Mouse (Mus musculus): ENCODE data around the gene Lrrc46. TPM values are rescaled to one million over a fixed set of nuclear protein-coding genes. Genes with fewer than 3 reads are reported as not detected.

The Lrrc46 gene
- polyA plus RNA-seq, 1 experiment from 2014 or later, result 3.8 TPM

DNA sequence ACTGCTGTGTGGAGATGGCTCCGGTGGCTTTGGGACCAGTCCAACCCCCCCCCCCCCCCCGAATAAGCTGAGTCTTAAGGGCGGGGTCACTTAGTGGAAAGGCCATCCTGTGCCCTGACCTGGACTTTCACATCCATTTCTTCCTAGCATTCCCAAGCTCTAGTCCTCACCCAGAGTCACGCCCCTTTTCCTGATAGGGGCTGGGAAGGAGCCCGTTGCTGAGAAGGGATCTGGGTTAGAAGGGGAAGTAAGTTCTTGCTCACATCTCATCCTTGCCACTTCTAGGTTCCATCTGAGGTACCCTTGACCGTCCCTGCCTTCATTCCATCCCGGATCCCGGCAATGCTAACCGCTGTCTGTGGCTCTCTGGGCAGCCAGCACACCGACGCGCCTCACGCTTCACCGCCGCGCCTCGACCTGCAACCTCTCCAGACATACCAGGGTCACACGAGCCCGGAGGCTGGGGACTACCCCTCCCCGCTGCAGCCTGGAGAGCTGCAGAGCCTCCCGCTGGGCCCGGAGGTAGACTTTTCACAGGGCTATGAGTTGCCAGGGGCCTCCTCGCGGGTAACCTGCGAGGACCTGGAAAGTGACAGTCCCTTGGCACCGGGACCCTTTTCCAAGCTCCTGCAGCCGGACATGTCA is 20.0 kb downstream of the Lrrc46 start:
- no peaks in the 10 kb centered on the region for H3K36me3 ChIP-seq (replicated peaks)
- no peak for ATAC-seq (replicated peaks)

DNA sequence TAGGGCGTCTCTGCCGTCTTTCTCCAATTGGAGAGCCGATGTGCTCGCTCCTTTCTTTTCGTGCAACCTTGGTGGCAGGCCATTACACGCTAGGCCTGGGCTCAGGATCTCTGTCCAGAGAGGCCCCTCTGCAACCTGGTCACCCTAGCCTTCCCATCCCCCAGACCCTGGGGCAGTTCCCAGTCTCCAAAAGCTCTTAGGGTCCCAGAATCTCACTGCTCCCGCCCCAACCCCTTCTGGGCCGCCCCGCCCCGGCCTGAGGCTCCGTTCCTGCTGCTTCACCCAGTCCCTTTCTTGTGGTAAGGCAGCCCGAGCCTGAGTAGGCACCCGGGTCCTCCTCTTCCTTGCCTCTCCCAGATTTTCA is 21.9 kb downstream of the Lrrc46 start:
- no peaks in the 10 kb centered on the region for H3K36me3 ChIP-seq (replicated peaks)
- H3K9me3 ChIP-seq, result no peaks in the 10 kb centered on the region
- no peak overlapping the region for H3K4me2 ChIP-seq
- no peak for ATAC-seq (replicated peaks)
- peaks cover 92% of the 10 kb centered on the region for H3K27me3 ChIP-seq (replicated peaks)
- H3K4me1 ChIP-seq, result peaks cover 24% of the 10 kb centered on the region
- no peak overlapping the region for H3K9ac ChIP-seq
- 3% methylated on average over 13 of the region's 13 CpGs for WGBS
- no peak overlapping the region for H3K27ac ChIP-seq
- H3K4me3 ChIP-seq, result no peak overlapping the region

More for the DNA sequence above, 20.0 kb downstream of the Lrrc46 start:
- Histone ChIP-seq H3K27ac (no peak overlapping the region), H3K4me2 (peak overlapping the region; percentile 80), H3K9me3 (no peaks in the 10 kb centered on the region), H3K27me3 (replicated peaks) (peaks cover 89% of the 10 kb centered on the region), H3K4me3 (peak overlapping the region; percentile 45), H3K4me1 (peaks cover 30% of the 10 kb centered on the region), H3K9ac (no peak overlapping the region)
- WGBS, result 1% methylated on average over 27 of the region's 27 CpGs

DNA sequence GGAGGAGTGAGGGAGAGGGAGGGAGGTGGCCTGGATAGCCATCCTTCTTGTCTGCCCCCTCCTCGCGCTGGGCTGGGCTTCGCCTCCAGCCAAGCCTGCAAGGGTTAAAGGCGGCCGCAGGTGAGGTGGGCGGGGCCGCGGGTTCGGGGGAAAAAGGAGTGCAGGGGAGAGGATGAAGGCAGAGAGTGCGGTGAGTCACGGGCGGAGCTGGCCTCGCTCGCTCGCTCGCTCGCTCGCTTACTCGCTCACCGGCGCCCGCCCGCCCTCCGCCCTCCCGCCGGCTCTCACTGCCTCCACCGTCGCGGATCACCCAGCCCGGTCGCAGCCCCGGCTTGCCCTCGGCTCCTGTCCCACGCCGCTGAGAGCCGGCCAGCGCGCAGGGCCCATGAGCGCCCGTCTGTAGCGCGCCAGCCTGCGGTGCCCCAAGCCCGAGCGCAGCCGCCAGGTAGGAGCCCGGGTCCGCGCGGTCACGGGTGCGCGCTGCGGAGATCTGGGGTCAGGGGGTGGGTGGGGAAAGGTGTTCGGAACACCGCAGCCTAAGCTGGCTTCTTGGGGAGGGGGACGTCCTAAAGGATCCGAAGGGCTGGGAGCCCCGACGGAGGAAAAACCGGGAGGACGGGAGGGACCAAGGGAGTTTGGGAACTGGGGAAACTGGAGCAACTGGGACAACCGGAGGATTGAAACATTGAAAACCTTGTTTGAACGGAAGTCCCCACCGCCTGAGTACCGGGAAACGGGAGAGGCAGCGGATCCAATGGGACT is 22.4 kb downstream of the Lrrc46 start:
- H3K27ac ChIP-seq, result no peak overlapping the region
- peaks cover 86% of the 10 kb centered on the region for H3K27me3 ChIP-seq (replicated peaks)
- ATAC-seq (replicated peaks), result no peak
- H3K4me3 ChIP-seq, result peak overlapping the region; percentile 31
- peak overlapping the region; percentile 53 for H3K4me2 ChIP-seq
- H3K9ac ChIP-seq, result no peak overlapping the region
- no peaks in the 10 kb centered on the region for H3K9me3 ChIP-seq
- H3K4me1 ChIP-seq, result peaks cover 24% of the 10 kb centered on the region
- WGBS, result under 1% methylated on average over 66 of the region's 68 CpGs
- H3K36me3 ChIP-seq (replicated peaks), result no peaks in the 10 kb centered on the region

DNA sequence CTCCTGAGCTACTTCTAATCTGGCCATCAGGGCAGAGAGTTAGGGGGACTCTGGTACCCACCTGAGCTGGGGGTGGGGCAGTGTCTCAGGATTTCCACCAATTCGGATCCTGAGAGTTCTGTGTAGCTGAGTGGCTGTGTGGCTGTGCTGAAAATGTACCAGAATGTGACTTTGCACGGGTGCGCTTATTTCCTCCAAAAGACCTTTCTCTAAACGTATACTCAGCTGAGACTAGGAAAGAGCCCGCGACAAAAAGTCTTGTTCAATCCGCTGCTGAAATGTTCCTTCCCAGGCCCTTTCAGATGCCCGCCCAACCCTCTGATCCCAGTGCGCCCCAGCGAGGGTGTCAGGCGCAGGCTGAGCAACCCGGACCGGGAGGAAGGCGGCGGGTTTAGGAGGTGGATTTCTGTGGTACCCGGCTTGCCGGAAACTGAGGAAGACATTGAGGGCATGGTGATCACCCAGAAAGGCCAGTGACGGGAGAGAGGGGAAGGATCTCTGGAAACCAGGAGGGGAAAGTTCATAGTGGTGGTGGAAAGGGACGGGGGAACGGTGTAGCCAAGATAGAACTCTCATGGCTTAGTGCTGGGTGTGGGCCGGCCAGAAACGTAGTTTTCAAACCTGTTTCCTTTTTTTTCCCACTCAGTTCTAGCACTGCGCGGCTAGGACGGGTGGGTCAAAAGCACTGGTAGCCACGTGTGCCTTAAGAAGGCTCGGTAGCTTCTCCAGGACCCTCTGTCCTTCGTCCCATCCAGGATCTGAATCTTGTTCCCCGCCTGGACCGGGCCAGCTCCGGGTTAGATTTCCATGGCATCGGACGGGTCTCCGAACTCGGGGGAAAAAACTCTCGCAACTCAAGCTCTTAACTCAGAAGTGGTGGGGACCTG is 23.3 kb downstream of the Lrrc46 start:
- Histone ChIP-seq H3K4me2 (peak overlapping the region; percentile 53), H3K36me3 (replicated peaks) (no peaks in the 10 kb centered on the region), H3K27ac (no peak overlapping the region), H3K4me3 (peak overlapping the region; percentile 31; the same call in 1 of the 2 replicates), H3K9me3 (no peaks in the 10 kb centered on the region), H3K9ac (no peak overlapping the region), H3K27me3 (replicated peaks) (peaks cover 78% of the 10 kb centered on the region), H3K4me1 (peaks cover 24% of the 10 kb centered on the region)
- WGBS, result under 1% methylated on average over 36 of the region's 36 CpGs
- no peak for ATAC-seq (replicated peaks)

DNA sequence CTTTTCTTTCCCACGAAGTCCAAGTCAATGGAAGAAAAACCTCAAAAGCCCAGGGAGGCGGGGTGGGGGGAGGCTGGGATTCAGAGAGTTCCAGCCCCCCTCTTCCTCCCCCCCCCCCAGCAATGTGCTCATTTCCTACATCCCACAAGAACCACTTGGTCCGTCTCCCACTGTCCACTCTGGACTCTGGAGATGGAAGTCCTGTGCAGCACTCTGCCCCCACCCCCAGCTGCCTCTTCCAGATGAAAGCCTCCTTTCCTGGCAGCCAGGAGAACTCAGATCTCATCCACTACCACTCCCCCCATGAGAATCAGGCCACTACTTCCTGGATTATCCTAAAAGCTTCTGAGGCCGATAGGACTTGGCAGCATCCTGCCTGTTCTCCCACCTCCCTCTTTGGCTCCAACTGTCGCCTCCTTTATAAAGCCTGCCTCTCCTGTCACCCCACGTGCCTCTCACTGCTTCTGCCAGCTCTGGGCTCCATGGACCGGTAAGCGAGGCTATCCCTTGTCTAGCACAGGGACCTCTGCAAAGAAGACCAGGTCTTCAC is 28.0 kb downstream of the Lrrc46 start, which contains the start of gene Sp6:
TSS of gene Sp6 (plus strand) at position 274 of the 550 bp plus-strand sequence.
- Histone ChIP-seq H3K9ac (no peak within 1 kb of the TSS), H3K27ac (no peak within 1 kb of the TSS), H3K4me3 (no peak within 1 kb of the TSS), H3K9me3 (no peaks in the 10 kb centered on the region), H3K4me2 (no peak within 1 kb of the TSS), H3K4me1 (peaks cover under 1% of the 10 kb centered on the region; the same call in 1 of the 2 replicates), H3K27me3 (replicated peaks) (peaks cover 42% of the 10 kb centered on the region), H3K36me3 (replicated peaks) (no peaks in the 10 kb centered on the region)
- no peak for ATAC-seq (replicated peaks)
- 27% methylated on average over 8 of the region's 8 CpGs for WGBS

DNA sequence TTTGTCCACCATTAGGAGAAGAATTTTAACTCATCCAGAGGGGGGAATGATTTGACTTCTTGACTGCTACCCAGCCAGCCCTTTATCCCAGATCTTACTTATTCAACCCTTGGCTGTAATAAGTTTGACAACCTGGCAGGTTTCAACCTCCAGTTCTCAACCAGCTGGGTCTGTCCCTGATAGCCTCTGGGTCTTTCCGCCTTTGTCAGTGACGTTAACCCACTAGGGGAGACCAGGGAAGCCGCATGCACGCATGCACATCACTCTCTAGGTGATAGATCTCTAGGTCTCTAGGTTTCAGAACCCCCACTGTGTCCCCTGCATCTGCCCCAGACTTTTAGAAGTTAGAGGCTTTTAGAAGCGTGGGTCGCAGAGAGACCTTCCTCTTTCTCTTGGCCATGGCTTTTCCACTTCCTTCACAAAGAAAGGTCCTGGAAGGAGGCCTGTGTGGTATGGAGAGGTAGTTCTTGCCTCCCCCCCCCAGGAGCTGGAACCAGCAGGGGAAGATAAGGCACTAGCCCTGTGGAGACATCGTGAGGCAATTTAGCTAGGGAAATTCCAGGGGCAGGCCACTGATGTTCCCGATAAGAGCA is 31.9 kb downstream of the Lrrc46 start:
- Histone ChIP-seq H3K36me3 (replicated peaks) (no peaks in the 10 kb centered on the region), H3K4me3 (no peak overlapping the region), H3K9ac (no peak overlapping the region), H3K4me1 (no peaks in the 10 kb centered on the region), H3K27ac (no peak overlapping the region), H3K9me3 (no peaks in the 10 kb centered on the region), H3K4me2 (no peak overlapping the region), H3K27me3 (replicated peaks) (peaks cover 8% of the 10 kb centered on the region; the same call in 1 of the 2 replicates)
- no peak for ATAC-seq (replicated peaks)
- 71% methylated on average over 8 of the region's 8 CpGs for WGBS

DNA sequence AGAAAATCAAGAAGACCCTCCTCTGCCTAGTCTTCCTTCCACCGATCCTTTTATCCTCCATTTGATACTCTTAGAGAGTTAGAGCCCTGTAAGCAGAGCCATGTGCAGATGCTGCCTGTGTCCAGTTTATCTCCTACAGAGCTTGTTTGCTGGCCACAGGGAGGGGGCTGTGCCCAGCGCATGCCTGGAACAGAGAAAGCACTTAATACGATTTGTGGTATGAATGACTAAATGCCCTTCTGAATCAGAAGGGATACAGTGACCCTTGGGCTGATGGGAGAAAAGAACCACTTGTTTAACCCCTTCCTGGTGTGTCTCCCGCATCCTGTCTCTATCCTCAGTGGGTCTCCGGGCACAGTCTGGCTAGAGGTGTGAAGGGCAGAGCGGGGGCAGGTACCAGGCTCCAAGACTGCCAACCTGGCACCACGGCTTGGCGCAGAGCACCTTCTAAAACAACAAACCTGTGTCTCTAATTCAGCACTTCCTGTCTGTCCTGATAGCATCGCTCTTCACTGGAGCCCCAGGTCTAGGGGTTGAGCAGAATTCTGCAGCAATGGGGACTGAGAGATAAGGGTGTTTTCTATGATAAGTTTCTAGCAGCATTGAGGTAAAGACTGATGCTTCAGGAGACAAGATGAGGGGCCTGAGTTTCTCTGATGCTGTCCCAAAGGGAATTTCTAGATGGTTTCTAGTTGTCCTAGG is 34.0 kb downstream of the Lrrc46 start:
- Histone ChIP-seq H3K36me3 (replicated peaks) (no peaks in the 10 kb centered on the region), H3K4me1 (no peaks in the 10 kb centered on the region), H3K4me2 (no peak overlapping the region), H3K9ac (no peak overlapping the region), H3K27ac (no peak overlapping the region), H3K4me3 (no peak overlapping the region), H3K27me3 (replicated peaks) (peaks cover 8% of the 10 kb centered on the region; the same call in 1 of the 2 replicates), H3K9me3 (no peaks in the 10 kb centered on the region)
- no peak for ATAC-seq (replicated peaks)
- 70% methylated on average over 9 of the region's 9 CpGs for WGBS

DNA sequence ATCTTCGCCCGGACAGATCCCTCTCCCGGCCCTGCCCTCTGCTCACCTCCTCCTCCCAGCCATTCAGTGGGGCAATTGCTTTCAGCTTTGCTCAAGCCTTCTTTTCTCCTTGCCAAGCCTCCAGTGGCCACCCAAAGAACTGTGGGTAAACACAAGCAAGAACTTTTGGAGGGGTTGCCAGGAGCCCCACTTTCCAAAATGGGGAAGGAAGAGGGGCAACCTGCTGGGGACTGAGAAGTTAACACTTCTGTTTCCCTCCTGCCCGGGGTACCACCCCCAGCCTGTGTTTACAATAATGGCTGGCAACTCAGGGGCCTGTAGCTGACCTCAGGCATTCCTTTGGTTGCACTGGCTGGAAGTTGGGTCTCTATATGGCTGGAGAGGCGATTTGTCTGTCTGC is 38.0 kb downstream of the Lrrc46 start:
- no peaks in the 10 kb centered on the region for H3K27me3 ChIP-seq (replicated peaks)
- H3K4me2 ChIP-seq, result no peak overlapping the region
- ATAC-seq (replicated peaks), result no peak
- 37% methylated on average over 5 of the region's 5 CpGs for WGBS
- no peaks in the 10 kb centered on the region for H3K9me3 ChIP-seq
- no peaks in the 10 kb centered on the region for H3K36me3 ChIP-seq (replicated peaks)
- H3K9ac ChIP-seq, result no peak overlapping the region
- H3K4me1 ChIP-seq, result no peaks in the 10 kb centered on the region
- H3K27ac ChIP-seq, result no peak overlapping the region
- no peak overlapping the region for H3K4me3 ChIP-seq

DNA sequence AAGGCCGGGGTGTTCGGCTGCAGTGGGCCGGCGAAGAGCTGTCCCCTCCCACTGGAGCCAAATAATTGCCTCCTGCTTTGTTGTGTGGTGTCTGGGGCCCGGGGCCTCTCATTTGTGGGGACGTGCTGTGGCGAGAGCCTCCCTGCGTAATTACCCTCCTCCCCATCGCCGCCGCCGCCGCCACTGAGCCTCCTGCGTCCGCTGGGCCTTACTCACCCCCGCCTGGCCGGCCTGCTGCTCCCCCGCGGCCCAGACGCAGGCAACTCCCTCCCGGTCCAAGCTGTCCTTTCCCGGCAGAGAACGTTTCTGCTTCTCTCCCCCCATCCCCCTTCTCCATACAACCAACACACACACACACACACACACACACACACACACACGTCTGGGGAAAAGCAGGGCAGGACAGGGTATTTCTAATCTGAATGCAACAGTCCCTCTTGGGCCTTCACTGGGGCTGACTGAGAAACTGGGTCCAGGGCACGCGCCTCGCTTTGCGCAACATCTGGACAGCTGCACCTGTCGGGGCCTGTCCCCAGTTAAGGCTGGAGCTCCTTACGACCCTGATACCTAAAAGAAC is 43.7 kb downstream of the Lrrc46 start:
- Histone ChIP-seq H3K4me2 (peak overlapping the region; percentile 52), H3K27me3 (replicated peaks) (no peaks in the 10 kb centered on the region), H3K9me3 (no peaks in the 10 kb centered on the region), H3K4me3 (peak overlapping the region; percentile 26), H3K36me3 (replicated peaks) (no peaks in the 10 kb centered on the region), H3K27ac (no peak overlapping the region; the same call in 1 of the 2 replicates), H3K9ac (peak overlapping the region; percentile 41), H3K4me1 (peaks cover 13% of the 10 kb centered on the region)
- peak; percentile 14; the same call in 1 of the 2 replicates for ATAC-seq (replicated peaks)
- WGBS, result 5% methylated on average over 30 of the region's 30 CpGs

DNA sequence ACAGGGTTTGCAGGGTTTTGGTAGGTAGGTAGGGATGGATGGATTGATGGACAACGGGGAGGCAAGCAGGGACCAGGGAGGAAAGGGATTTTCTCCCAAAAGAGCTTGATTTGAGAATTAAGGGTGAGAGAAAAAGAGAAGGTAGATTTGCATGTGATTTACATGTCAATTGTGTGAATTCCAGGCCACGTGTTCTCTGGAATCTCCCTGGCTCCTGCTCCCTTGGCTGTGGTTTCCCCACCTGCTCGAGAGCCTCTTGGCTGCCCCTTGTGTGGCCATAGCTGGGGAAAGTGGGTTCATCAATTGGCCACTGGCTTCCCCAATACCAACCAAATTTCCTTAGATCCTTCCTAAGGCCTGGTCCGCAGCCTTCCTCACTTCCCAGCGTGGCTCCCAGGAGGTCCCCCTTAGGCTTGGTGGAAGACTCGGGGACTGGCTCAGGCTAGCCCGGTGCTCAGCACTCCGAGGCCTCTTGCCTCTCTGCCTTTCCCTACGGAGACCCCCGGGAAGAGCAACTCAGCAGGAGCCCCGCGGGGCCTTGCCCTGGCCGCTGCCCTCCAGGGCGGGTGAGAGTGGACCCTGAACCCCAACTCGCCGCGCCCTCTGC is 44.3 kb downstream of the Lrrc46 start:
- Histone ChIP-seq H3K4me1 (peaks cover 13% of the 10 kb centered on the region), H3K4me2 (peak overlapping the region; percentile 52), H3K9me3 (no peaks in the 10 kb centered on the region), H3K36me3 (replicated peaks) (no peaks in the 10 kb centered on the region), H3K9ac (peak overlapping the region; percentile 41), H3K27ac (no peak overlapping the region; the same call in 1 of the 2 replicates), H3K4me3 (peak overlapping the region; percentile 26), H3K27me3 (replicated peaks) (no peaks in the 10 kb centered on the region)
- 8% methylated on average over 17 of the region's 17 CpGs for WGBS
- 0 out of 2 replicates have a peak, but pooled peaks have one; percentile 17 for ATAC-seq (replicated peaks)

Data from midbrain, embryonic 15.5 days (tissue).